Mouse (Mus musculus) spleen, adult 2 months (tissue): ENCODE results near the gene 4930524B15Rik. TPM values are rescaled to one million over a fixed set of nuclear protein-coding genes. Genes with fewer than 3 reads are reported as not detected.
"Not testable (repeated sequence)": the region's sequence is repeated elsewhere in the genome, so short reads cannot be mapped to it uniquely, and the experiment has no call there.

Source experiments
- DNase-seq, 2 experiments: peaks; one replicate each; pipeline versions ENCODE4 v3.0.0 to v3.0.0-alpha.2; 2012 to 2021; ENCODE audit warnings: low spot score in 2 of 2, low read depth in 1 of 2
- H3K27ac ChIP-seq: fragments of 200-500 bp; 2 replicates; pipeline ENCODE4 v1.5.1; 2012; ENCODE audit warnings: low read length, inconsistent platforms; ENCODE audit not compliant: insufficient read depth
- H3K27me3 ChIP-seq: fragments of 200-500 bp; 2 replicates; pipeline ENCODE4 v1.6.1; 2012; ENCODE audit warnings: mild to moderate bottlenecking, moderate library complexity, low read length, inconsistent platforms; ENCODE audit not compliant: control insufficient read depth, insufficient read depth
- H3K36me3 ChIP-seq: fragments of 200-500 bp; 2 replicates; pipeline ENCODE4 v1.6.1; 2012; ENCODE audit warnings: mild to moderate bottlenecking, low read length, inconsistent platforms; ENCODE audit not compliant: control insufficient read depth, insufficient read depth
- H3K4me1 ChIP-seq: fragments of 200-500 bp; 2 replicates; pipeline ENCODE4 v1.6.1; 2011; ENCODE audit warnings: inconsistent platforms; ENCODE audit not compliant: control insufficient read depth, insufficient read depth, insufficient read length
- H3K4me3 ChIP-seq: fragments of 200-500 bp; 2 replicates; pipeline ENCODE4 v1.5.1; 2011; ENCODE audit warnings: mild to moderate bottlenecking, inconsistent platforms; ENCODE audit not compliant: insufficient read depth, insufficient read length; ENCODE audit errors: extremely low read depth
- CTCF ChIP-seq: fragments of 200-500 bp; IDR thresholded peaks from 2 replicates; pipeline ENCODE4 v1.5.1; 2011; ENCODE audit warnings: mild to moderate bottlenecking, inconsistent platforms; ENCODE audit not compliant: insufficient read depth, insufficient read length, insufficient replicate concordance; ENCODE audit errors: extremely low read depth
- POLR2A ChIP-seq: fragments of 200-500 bp; IDR thresholded peaks from 2 replicates; pipeline ENCODE4 v1.6.1; 2011; ENCODE audit warnings: low read depth, low read length, inconsistent platforms
- WGBS: fragments of 180-500 bp; shearing (Covaris S2); methylation state at CpG from one replicate; pipeline ENCODE4 v1.1.7; 2018; 5-methylcytosine and 5-hydroxymethylcytosine counted together
- polyA plus RNA-seq: library from polyadenylated mRNA; depleted of rRNA; stranded (reverse); fragments of >200 nt; gene quantifications from 2 replicates; pipeline ENCODE4 v1.2.3, GENCODE M21; 2012

Gene 4930524B15Rik
- polyA plus RNA-seq, 1 experiment = not detected

DNA sequence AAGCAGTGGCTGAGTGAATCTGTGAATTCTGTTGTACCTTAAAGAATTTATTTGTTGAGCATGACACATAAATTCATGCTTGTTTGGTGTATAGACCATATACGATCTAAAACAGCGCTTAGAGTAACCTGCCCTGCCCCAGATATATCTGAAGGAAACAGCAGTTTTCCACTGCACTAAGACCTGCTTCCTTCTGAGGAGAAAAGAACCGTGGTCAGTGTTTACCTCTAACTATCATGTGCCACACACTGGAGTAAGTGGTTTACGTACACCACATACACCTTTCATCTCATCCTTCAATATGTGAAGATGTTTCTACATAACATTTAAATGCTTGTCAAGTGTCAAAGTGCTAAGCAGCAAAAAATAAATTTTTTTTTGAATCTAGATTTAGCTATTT lies 8.7 kb downstream of the 4930524B15Rik start:
- H3K4me1 ChIP-seq = no peaks in the 10 kb centered on the region
- WGBS = 50% methylated on average over 4 of the region's 4 CpGs
- TF ChIP-seq CTCF (no peak), POLR2A (no peak)

DNA sequence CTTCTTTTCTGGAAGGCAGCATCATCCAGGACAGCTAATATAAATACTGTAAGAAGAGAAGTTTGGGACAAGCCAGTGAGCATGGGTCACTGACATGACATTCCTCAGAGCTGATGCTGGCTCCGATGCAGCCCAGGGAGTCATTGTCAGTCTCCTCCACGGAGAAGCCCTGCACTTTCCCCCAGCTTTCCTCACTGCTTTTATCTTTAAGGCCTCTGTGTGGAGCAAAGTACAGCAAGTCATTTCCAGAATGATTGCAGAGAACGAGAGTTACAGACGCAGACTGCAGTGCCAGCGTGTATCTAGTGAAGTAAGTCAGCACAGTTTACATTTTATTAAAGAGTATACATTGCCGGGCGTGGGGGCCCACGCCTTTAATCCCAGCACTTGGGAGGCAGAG lies 9.4 kb downstream of the 4930524B15Rik start:
- 90% methylated on average over 8 of the region's 8 CpGs for WGBS
- no peaks in the 10 kb centered on the region for H3K36me3 ChIP-seq
- H3K4me1 ChIP-seq = no peaks in the 10 kb centered on the region
- TF ChIP-seq CTCF (no peak), POLR2A (no peak)
- no peak overlapping the region for H3K4me3 ChIP-seq
- H3K27me3 ChIP-seq = no peaks in the 10 kb centered on the region
- no peak overlapping the region for H3K27ac ChIP-seq
- DNase-seq = no peak

More for the DNA sequence above, 8.7 kb downstream of the 4930524B15Rik start:
- no peaks in the 10 kb centered on the region for H3K27me3 ChIP-seq
- DNase-seq = no peak
- H3K27ac ChIP-seq = no peak overlapping the region
- H3K4me3 ChIP-seq = no peak overlapping the region
- no peaks in the 10 kb centered on the region for H3K36me3 ChIP-seq

DNA sequence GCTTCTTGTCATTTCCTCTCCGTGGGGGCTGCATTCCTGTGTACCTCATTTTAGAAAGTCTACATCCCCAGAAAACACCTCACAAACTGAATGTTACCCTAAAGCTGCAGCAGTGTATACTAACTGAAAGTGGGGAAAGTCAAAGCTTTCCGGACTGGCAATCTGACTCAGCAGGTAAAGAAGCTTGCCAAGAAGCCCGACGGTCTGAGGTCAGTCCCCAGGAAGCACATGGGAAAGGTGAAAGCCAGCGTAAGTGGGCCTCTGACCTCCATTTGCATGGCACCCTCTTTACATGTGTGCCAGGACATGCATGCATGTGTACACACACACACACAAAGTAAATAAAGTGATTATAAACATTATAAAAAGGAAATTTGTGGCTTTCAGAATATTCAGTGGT lies 10.3 kb downstream of the 4930524B15Rik start:
- no peak for DNase-seq
- no peak for TF ChIP-seq CTCF
- no peak for TF ChIP-seq POLR2A
- Histone ChIP-seq H3K27ac (no peak overlapping the region), H3K36me3 (no peaks in the 10 kb centered on the region), H3K27me3 (no peaks in the 10 kb centered on the region), H3K4me3 (no peak overlapping the region), H3K4me1 (no peaks in the 10 kb centered on the region)
- 51% methylated on average over 5 of the region's 5 CpGs for WGBS

DNA sequence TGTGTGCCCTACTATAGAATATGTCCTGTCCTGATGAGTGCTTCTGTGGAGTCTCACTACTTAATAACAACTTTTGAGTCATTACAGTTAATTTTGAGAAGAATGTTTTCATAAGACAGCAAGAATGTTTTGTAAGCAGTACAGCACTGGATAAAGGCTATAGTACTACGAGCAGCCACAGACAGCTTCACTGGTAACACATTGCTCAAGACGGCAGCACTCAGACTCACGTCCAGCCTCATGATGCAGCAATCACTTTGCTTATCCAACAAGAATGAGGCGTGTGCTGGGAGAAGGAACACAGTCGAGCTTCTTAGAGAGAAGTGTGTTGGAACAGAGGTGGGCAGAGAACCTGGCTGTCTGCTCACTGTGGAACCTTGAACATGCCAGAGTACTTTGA lies 10.7 kb downstream of the 4930524B15Rik start:
- Histone ChIP-seq H3K27me3 (no peaks in the 10 kb centered on the region), H3K36me3 (no peaks in the 10 kb centered on the region), H3K27ac (no peak overlapping the region), H3K4me3 (no peak overlapping the region), H3K4me1 (no peaks in the 10 kb centered on the region)
- WGBS = 83% methylated on average over 5 of the region's 5 CpGs
- no peak for DNase-seq
- TF ChIP-seq CTCF (no peak), POLR2A (no peak)

DNA sequence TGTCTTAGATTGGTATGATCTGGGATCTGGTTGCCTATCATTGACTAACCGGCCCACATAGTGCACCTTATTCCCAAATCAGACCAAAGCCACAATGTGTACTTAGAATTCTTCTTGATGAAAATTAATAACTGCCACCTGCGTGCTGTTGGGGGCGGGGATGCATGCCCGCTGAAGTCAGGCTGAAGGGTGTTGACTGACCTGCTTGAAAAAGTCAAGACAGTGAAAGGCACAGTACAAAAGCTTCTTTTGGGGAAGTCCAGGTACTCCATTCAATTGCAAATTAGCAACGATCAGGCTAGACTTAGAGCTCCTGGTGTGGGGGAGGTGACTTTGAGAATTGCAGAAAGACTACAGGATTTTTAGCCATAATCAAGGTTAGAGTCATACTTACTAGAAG lies 14.7 kb downstream of the 4930524B15Rik start:
- H3K27me3 ChIP-seq, H3K27ac ChIP-seq, DNase-seq, H3K4me1 ChIP-seq, H3K36me3 ChIP-seq, H3K4me3 ChIP-seq: not testable (repeated sequence)
- 91% methylated on average over 5 of the region's 5 CpGs for WGBS

DNA sequence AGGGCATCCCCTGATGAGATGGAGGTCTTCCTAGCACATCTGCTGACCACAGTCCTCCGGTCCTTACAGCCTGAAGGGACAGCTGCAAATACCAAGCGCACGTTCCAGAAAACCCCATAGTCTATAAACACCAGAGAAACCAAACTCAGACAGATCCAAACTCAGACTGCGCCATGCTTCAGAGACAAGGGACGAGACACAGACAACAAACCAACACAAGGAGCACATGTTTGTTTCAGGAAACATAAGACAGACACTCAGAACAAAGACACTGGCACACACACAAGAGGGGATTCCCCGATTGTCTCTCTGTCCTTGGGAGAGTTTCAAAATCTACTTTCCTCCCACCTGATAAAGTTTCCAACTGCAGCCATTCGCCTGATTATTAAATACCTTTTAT lies 16.4 kb downstream of the 4930524B15Rik start:
- no peak overlapping the region for H3K27ac ChIP-seq
- H3K4me3 ChIP-seq = no peak overlapping the region
- 87% methylated on average over 7 of the region's 7 CpGs for WGBS
- H3K27me3 ChIP-seq = no peaks in the 10 kb centered on the region
- H3K36me3 ChIP-seq = no peaks in the 10 kb centered on the region
- no peak for DNase-seq
- TF ChIP-seq POLR2A (no peak), CTCF (no peak)
- no peaks in the 10 kb centered on the region for H3K4me1 ChIP-seq

DNA sequence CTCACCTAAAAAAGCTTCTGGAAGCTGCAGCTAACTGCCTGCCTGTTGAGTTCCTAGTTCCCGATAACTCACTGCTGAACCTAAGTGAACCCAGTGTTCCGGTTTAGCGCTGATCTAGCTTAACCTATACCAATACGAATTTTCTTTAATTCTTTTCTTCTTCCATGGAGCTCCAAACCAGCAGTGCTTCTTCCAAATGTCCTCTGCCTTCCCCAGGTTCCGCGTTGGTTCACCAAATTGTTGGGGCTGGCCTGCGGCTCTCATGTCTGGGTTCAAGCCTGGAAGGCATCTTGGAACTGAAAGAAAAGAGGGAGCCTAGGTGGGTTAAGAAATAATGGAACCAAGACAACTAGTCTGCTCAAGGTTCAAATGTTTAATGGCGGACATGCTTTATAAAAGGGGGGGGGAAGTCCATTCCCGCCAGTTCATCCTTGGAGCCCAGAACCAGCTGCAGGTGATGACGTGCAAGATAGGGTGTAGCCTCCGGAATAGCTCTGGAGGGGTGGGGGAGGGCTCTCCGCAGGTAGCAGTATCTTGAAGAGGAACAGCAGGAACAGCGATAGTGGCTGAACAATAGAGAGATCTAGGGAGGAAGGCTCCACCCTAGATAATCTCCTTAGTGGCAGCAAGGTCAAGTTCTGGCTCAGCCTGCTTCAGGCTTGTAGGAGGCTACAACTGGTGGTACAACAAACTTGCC lies 17.0 kb downstream of the 4930524B15Rik start:
- not testable (repeated sequence) for H3K27me3 ChIP-seq, DNase-seq, H3K4me3 ChIP-seq, H3K27ac ChIP-seq, H3K4me1 ChIP-seq, H3K36me3 ChIP-seq
- 91% methylated on average over 13 of the region's 13 CpGs for WGBS
